Mouse (Mus musculus) embryonic fibroblast, embryonic 13.5 days (primary cell): ENCODE results near the gene Entpd5.

Source experiments
- CTCF ChIP-seq: IDR thresholded peaks from 2 replicates; pipeline ENCODE4 v1.5.1; 2011; ENCODE audit warnings: mild to moderate bottlenecking, control low read depth, low read length, moderate library complexity, borderline replicate concordance; ENCODE audit not compliant: insufficient read depth
- POLR2A ChIP-seq: IDR thresholded peaks from 2 replicates; pipeline ENCODE4 v1.6.1; 2011; ENCODE audit warnings: low read depth, mild to moderate bottlenecking, control low read depth, low read length, moderate library complexity

DNA sequence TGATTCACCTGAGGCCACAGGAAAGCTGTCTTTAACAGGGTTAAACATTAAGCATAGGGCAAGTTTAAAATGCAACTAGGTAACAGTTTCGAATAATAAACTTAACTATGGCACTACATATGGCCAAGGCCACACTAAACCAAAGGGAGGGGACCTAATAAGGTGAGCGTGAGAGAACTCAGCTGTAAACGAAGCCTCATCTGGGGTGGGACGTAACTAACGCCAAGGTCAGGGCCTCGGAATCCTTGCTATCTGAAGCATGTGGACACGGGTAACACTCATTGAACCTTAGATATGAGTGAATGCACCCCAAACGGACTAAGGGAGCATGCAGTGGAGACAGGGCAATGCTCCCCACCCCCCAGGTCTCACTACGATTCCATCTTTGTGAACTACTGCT, 5.9 kb downstream of the Entpd5 start:
- TF ChIP-seq POLR2A, result no peak
- TF ChIP-seq CTCF, result no peak
